10 mouse cellular contexts compared by ENCODE assay signal in the genomic region with DNA sequence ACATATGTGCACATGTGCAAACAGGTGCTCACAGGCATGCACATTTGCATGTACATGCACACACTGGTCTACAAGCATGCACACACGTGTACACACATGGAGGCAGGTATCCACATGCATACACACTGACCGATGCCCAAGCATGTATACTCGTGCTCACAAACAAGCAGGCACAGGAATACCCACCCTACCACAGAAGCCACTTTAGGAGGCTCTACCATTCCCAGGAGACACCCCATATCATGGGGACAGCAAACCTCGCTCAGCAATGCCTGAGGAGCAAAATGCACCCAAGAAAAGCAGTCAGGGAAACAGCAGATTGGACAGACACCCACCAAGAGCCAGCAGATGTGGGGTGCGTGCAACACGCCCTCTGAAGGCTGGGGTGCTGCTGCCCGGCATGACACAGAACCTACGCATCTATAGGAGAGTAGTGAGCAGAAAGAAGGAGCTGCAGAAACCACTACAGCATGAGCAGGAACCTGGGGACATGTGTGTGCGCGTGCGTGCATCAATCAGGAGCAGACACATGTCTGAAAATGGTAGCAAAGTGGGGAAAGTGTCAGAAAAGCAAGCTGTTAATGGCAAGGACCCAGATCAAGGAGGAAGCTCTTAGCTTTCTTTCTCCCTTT. TPM values are rescaled to one million over a fixed set of nuclear protein-coding genes. Genes with fewer than 3 reads are reported as not detected.
A peak's percentile ranks its signal among the peaks of the same experiment; 100 is the strongest.
DNase-seq lines count a peak whose midpoint lies in the region; ATAC-seq lines count a peak whose summit lies in the region.
"Had no signal": no experiment of that assay in that cellular context is flagged by ENCODE, and none has a peak within 500 bp of the region (broad histone marks: within the 10 kb centered on the region; RNA-seq: fewer than 3 reads in every experiment).

No protein-coding gene starts in this region.

- no peak overlapping the region for H3K4me2 ChIP-seq in forebrain, embryonic 13.5 days
- no peak overlapping the region for H3K4me2 ChIP-seq in hindbrain, embryonic 13.5 days
- H3K4me2 ChIP-seq in hindbrain, embryonic 12.5 days (replicated peaks) = no peak overlapping the region

- peak overlapping the region; percentile 79 for H3K27ac ChIP-seq in forebrain, embryonic 13.5 days
- H3K27ac ChIP-seq in forebrain, embryonic 10.5 days = no peak overlapping the region
- H3K27ac ChIP-seq in hindbrain, embryonic 13.5 days = no peak overlapping the region
- H3K27ac ChIP-seq in hindbrain, embryonic 12.5 days = no peak overlapping the region

- no peak overlapping the region for H3K4me3 ChIP-seq in forebrain, embryonic 13.5 days
- no peak overlapping the region for H3K4me3 ChIP-seq in forebrain, embryonic 10.5 days
- no peak overlapping the region for H3K4me3 ChIP-seq in hindbrain, embryonic 13.5 days
- H3K4me3 ChIP-seq in hindbrain, embryonic 12.5 days = no peak overlapping the region
- H3K4me3 ChIP-seq in megakaryocyte, embryonic 14.5 days (replicated peaks) = peak overlapping the region; percentile 83

- DNase-seq in forebrain, embryonic 10.5 days (ENCODE audit: extremely low spot score, low spot score) = no peak
- DNase-seq in left cerebral cortex, postnatal 25 days (ENCODE audit: low spot score in 2 of 2) = peak; percentile 62 to 91
- DNase-seq in ovary, adult 18-20 months (ENCODE audit: low spot score) = no peak
- DNase-seq: lung, postnatal 14 days; thymus, adult 18-20 months had no signal

- H3K27me3 ChIP-seq in forebrain, embryonic 13.5 days = no peaks in the 10 kb centered on the region
- peaks cover 6% of the 10 kb centered on the region; the same call in 1 of the 2 replicates for H3K27me3 ChIP-seq in forebrain, embryonic 10.5 days (ENCODE audit: poor library complexity, severe bottlenecking)
- no peaks in the 10 kb centered on the region for H3K27me3 ChIP-seq in hindbrain, embryonic 13.5 days
- H3K27me3 ChIP-seq in hindbrain, embryonic 12.5 days = no peaks in the 10 kb centered on the region
- H3K27me3 ChIP-seq in megakaryocyte, embryonic 14.5 days (replicated peaks) = no peaks in the 10 kb centered on the region

- H3K36me3 ChIP-seq in forebrain, embryonic 13.5 days (ENCODE audit: poor library complexity, severe bottlenecking) = no peaks in the 10 kb centered on the region
- no peaks in the 10 kb centered on the region for H3K36me3 ChIP-seq in forebrain, embryonic 10.5 days (replicated peaks)
- H3K36me3 ChIP-seq in hindbrain, embryonic 13.5 days = no peaks in the 10 kb centered on the region
- no peaks in the 10 kb centered on the region for H3K36me3 ChIP-seq in hindbrain, embryonic 12.5 days
- H3K36me3 ChIP-seq in megakaryocyte, embryonic 14.5 days (replicated peaks; ENCODE audit: low read length) = peaks cover 91% of the 10 kb centered on the region

- intact Hi-C loops in left cerebral cortex, postnatal 25 days (cut with DNase I) = no loop called here

- no peak overlapping the region for H3K9ac ChIP-seq in forebrain, embryonic 13.5 days
- no peak overlapping the region for H3K9ac ChIP-seq in hindbrain, embryonic 13.5 days
- no peak overlapping the region for H3K9ac ChIP-seq in hindbrain, embryonic 12.5 days

- H3K4me1 ChIP-seq in forebrain, embryonic 13.5 days = peaks cover 35% of the 10 kb centered on the region
- peaks cover 27% of the 10 kb centered on the region for H3K4me1 ChIP-seq in forebrain, embryonic 10.5 days
- H3K4me1 ChIP-seq in hindbrain, embryonic 13.5 days (replicated peaks) = peaks cover 33% of the 10 kb centered on the region
- peaks cover 19% of the 10 kb centered on the region for H3K4me1 ChIP-seq in hindbrain, embryonic 12.5 days
- peaks cover 91% of the 10 kb centered on the region for H3K4me1 ChIP-seq in megakaryocyte, embryonic 14.5 days

- WGBS in forebrain, embryonic 13.5 days = 88% methylated on average over 11 of the region's 11 CpGs
- 93% methylated on average over 11 of the region's 11 CpGs for WGBS in forebrain, embryonic 10.5 days
- 91% methylated on average over 11 of the region's 11 CpGs for WGBS in hindbrain, embryonic 13.5 days
- WGBS in hindbrain, embryonic 12.5 days = 88% methylated on average over 11 of the region's 11 CpGs

- peak; percentile 26; the same call in 1 of the 2 replicates for ATAC-seq in forebrain, embryonic 13.5 days
- 0 out of 2 replicates have a peak, but pooled peaks have one; percentile 21 for ATAC-seq in hindbrain, embryonic 13.5 days (ENCODE audit: low FRiP score)
- no peak for ATAC-seq in hindbrain, embryonic 12.5 days (ENCODE audit: low FRiP score)
- no peak for ATAC-seq in megakaryocyte, adult 5-6 weeks (ENCODE audit: poor library complexity, severe bottlenecking)

- no peaks in the 10 kb centered on the region for H3K9me3 ChIP-seq in forebrain, embryonic 13.5 days (replicated peaks)
- H3K9me3 ChIP-seq in forebrain, embryonic 10.5 days = no peaks in the 10 kb centered on the region
- H3K9me3 ChIP-seq in hindbrain, embryonic 13.5 days = no peaks in the 10 kb centered on the region
- no peaks in the 10 kb centered on the region for H3K9me3 ChIP-seq in hindbrain, embryonic 12.5 days (replicated peaks)
- no peaks in the 10 kb centered on the region for H3K9me3 ChIP-seq in megakaryocyte, embryonic 14.5 days

RNA-seq across cellular contexts. Expression of a gene that starts 15.1 kb away (rescaled TPM):
- 10.8 TPM in 2 replicates for polyA plus RNA-seq in forebrain, embryonic 13.5 days (2015; fragmentation: Nextera tagmentation; extraction: Ambion mirVana)
- 8.0 and 8.4 TPM in 2 replicates for polyA plus RNA-seq in forebrain, embryonic 10.5 days (2016; fragmentation: Nextera tagmentation; extraction: Ambion mirVana)
- polyA plus RNA-seq in hindbrain, embryonic 13.5 days (2015; fragmentation: Nextera tagmentation; extraction: Ambion mirVana) = 10.5 and 10.9 TPM in 2 replicates
- 7.2 and 7.7 TPM in 2 replicates for polyA plus RNA-seq in hindbrain, embryonic 12.5 days (2016; fragmentation: Nextera tagmentation; extraction: Ambion mirVana)
- 55.2 and 58.6 TPM in 2 replicates for polyA plus RNA-seq in megakaryocyte, embryonic 14.5 days (2012; ENCODE audit: insufficient read depth, low replicate concordance)
- total RNA-seq in megakaryocyte, adult 5-6 weeks (2015) = 99.8 and 110 TPM in 2 replicates
- 54.1 and 66.6 TPM in 2 replicates for total RNA-seq in megakaryocyte, adult 5-6 weeks (2017)
- 10 to 100 TPM; 86.3 to 97.1 TPM for total RNA-seq in left cerebral cortex, postnatal 25 days (2021)

Comparison
In these comparisons a context has a peak if more than half of its experiments do, and no peak if none do; other contexts are left out.
1. ATAC-seq: peak in forebrain, embryonic 13.5 days (single experiment) and hindbrain, embryonic 13.5 days (single experiment); none in hindbrain, embryonic 12.5 days (single experiment) and megakaryocyte, adult 5-6 weeks (single experiment).
2. DNase-seq: peak in left cerebral cortex, postnatal 25 days (2 of 2); none in forebrain, embryonic 10.5 days (single experiment) and ovary, adult 18-20 months (single experiment).